Mouse (Mus musculus) liver, embryonic 11.5 days (tissue): ENCODE data around the gene A030005K14Rik. TPM values are rescaled to one million over a fixed set of nuclear protein-coding genes. Genes with fewer than 3 reads are reported as not detected.

ENCODE experiments used
- ATAC-seq: fragments of 200-750 bp; cut with Nextera tagmentation; replicated peaks from 2 replicates; pipeline ENCODE4 v1.8.0; 2017; ENCODE audit warnings: moderate number of reproducible peaks, mild to moderate bottlenecking, moderate TSS enrichment, moderate library complexity; ENCODE audit not compliant: low FRiP score
- DNase-seq: peaks from one replicate; pipeline ENCODE4 v3.0.0-alpha.2; 2017; ENCODE audit warnings: low spot score
- H3K27ac ChIP-seq: fragments of 300-500 bp; sonication (generic); 2 replicates; pipeline ENCODE4 v1.5.1; 2014; ENCODE audit warnings: mild to moderate bottlenecking, low read depth, low read length, control low read depth
- H3K27me3 ChIP-seq: fragments of 300-500 bp; sonication (generic); replicated peaks from 2 replicates; pipeline ENCODE4 v1.6.1; 2014; ENCODE audit warnings: low read length, mixed read lengths; ENCODE audit not compliant: control insufficient read depth, insufficient read depth
- H3K36me3 ChIP-seq: fragments of 300-500 bp; sonication (generic); 2 replicates; pipeline ENCODE4 v1.6.1; 2014; ENCODE audit warnings: mild to moderate bottlenecking, low read length, moderate library complexity, mixed read lengths; ENCODE audit not compliant: control insufficient read depth, insufficient read depth
- H3K4me1 ChIP-seq: fragments of 300-500 bp; sonication (generic); replicated peaks from 2 replicates; pipeline ENCODE4 v1.6.1; 2014; ENCODE audit warnings: low read length, mixed read lengths; ENCODE audit not compliant: control insufficient read depth, insufficient read depth
- H3K4me2 ChIP-seq: fragments of 300-500 bp; sonication (generic); 2 replicates; pipeline ENCODE4 v1.6.1; 2014; ENCODE audit warnings: mild to moderate bottlenecking, control low read depth, moderate library complexity
- H3K4me3 ChIP-seq: fragments of 300-500 bp; sonication (generic); 2 replicates; pipeline ENCODE4 v1.5.1; 2014; ENCODE audit warnings: low read depth, low read length, control low read depth
- H3K9ac ChIP-seq: fragments of 300-500 bp; sonication (generic); 2 replicates; pipeline ENCODE4 v1.6.1; 2014; ENCODE audit warnings: low read depth, low read length, control low read depth
- H3K9me3 ChIP-seq: fragments of 300-500 bp; sonication (generic); 2 replicates; pipeline ENCODE4 v1.6.1; 2016; ENCODE audit warnings: low read length, inconsistent platforms, mixed read lengths; ENCODE audit not compliant: control insufficient read depth
- WGBS: fragments of 180-500 bp; shearing (Covaris S2); extraction: QIAGEN DNeasy Blood & Tissue Kit; methylation state at CpG from one replicate; pipeline ENCODE4 v1.1.7; 2014; 5-methylcytosine and 5-hydroxymethylcytosine counted together
- polyA plus RNA-seq: library from polyadenylated mRNA; unstranded; fragments of >200 nt; fragmentation: Nextera tagmentation; extraction: Ambion mirVana; gene quantifications from 2 replicates; pipeline ENCODE4 v1.2.1, GENCODE M21; 2014

A030005K14Rik gene
- polyA plus RNA-seq: not detected in 2 replicates

GRCm38 (mm10) chr1:83059278-83059677 lies at the start of gene A030005K14Rik:
Gene A030005K14Rik, minus strand, starts transcription at chr1:83059378.
- H3K27me3 ChIP-seq: no peaks in the 10 kb centered on the region
- H3K4me3 ChIP-seq: no peak within 1 kb of the TSS
- no peak within 1 kb of the TSS for H3K4me2 ChIP-seq
- no peak within 1 kb of the TSS for H3K27ac ChIP-seq
- H3K9me3 ChIP-seq: no peaks in the 10 kb centered on the region
- no peak within 1 kb of the TSS for H3K9ac ChIP-seq
- H3K4me1 ChIP-seq: no peaks in the 10 kb centered on the region
- no peak for DNase-seq
- H3K36me3 ChIP-seq: no peaks in the 10 kb centered on the region
- WGBS: 81% methylated on average over 9 of the region's 9 CpGs
- ATAC-seq: no peak

- Histone ChIP-seq H3K9ac (no peak overlapping the region), H3K27ac (no peak overlapping the region), H3K27me3 (no peaks in the 10 kb centered on the region), H3K9me3 (no peaks in the 10 kb centered on the region), H3K4me2 (no peak overlapping the region), H3K4me3 (no peak overlapping the region), H3K4me1 (no peaks in the 10 kb centered on the region), H3K36me3 (no peaks in the 10 kb centered on the region)
- WGBS: 64% methylated on average over 5 of the region's 5 CpGs
- DNase-seq: no peak
- no peak for ATAC-seq
Observed at GRCm38 (mm10) chr1:83107410-83107978, 48.3 kb upstream of the A030005K14Rik start.

GRCm38 (mm10) chr1:83105464-83105863 lies 46.3 kb upstream of the A030005K14Rik start:
- ATAC-seq (no peak), DNase-seq (no peak)
- Histone ChIP-seq H3K9ac (no peak overlapping the region), H3K4me2 (no peak overlapping the region), H3K4me3 (no peak overlapping the region), H3K9me3 (no peaks in the 10 kb centered on the region), H3K27ac (no peak overlapping the region), H3K27me3 (no peaks in the 10 kb centered on the region), H3K36me3 (no peaks in the 10 kb centered on the region), H3K4me1 (no peaks in the 10 kb centered on the region)
- WGBS: 44% methylated on average over 1 of the region's 1 CpGs

- Histone ChIP-seq H3K4me2 (no peak overlapping the region), H3K27me3 (no peaks in the 10 kb centered on the region), H3K9me3 (no peaks in the 10 kb centered on the region), H3K4me1 (no peaks in the 10 kb centered on the region), H3K36me3 (no peaks in the 10 kb centered on the region), H3K27ac (no peak overlapping the region), H3K9ac (no peak overlapping the region), H3K4me3 (no peak overlapping the region)
- WGBS: 67% methylated on average over 3 of the region's 3 CpGs
- DNase-seq (no peak), ATAC-seq (no peak)
Observed at GRCm38 (mm10) chr1:83101891-83102290, 42.7 kb upstream of the A030005K14Rik start.

- Histone ChIP-seq H3K36me3 (no peaks in the 10 kb centered on the region), H3K27me3 (no peaks in the 10 kb centered on the region), H3K4me1 (no peaks in the 10 kb centered on the region), H3K27ac (no peak overlapping the region), H3K9me3 (no peaks in the 10 kb centered on the region), H3K9ac (no peak overlapping the region), H3K4me3 (no peak overlapping the region), H3K4me2 (no peak overlapping the region)
- WGBS: 74% methylated on average over 7 of the region's 7 CpGs
- ATAC-seq (no peak), DNase-seq (no peak)
Observed at GRCm38 (mm10) chr1:83099580-83100137, 40.5 kb upstream of the A030005K14Rik start.

- ATAC-seq (no peak), DNase-seq (no peak)
- H3K4me2 ChIP-seq: no peak overlapping the region
- no peaks in the 10 kb centered on the region for H3K4me1 ChIP-seq
- H3K9me3 ChIP-seq: no peaks in the 10 kb centered on the region
- H3K27ac ChIP-seq: no peak overlapping the region
- no peak overlapping the region for H3K9ac ChIP-seq
- H3K36me3 ChIP-seq: no peaks in the 10 kb centered on the region
- H3K27me3 ChIP-seq: no peaks in the 10 kb centered on the region
- no peak overlapping the region for H3K4me3 ChIP-seq
- WGBS: 93% methylated on average over 2 of the region's 2 CpGs
Observed at GRCm38 (mm10) chr1:83099160-83099559, 40.0 kb upstream of the A030005K14Rik start.

- Histone ChIP-seq H3K4me1 (no peaks in the 10 kb centered on the region), H3K9me3 (no peaks in the 10 kb centered on the region), H3K36me3 (no peaks in the 10 kb centered on the region), H3K9ac (no peak overlapping the region), H3K4me2 (no peak overlapping the region), H3K27me3 (no peaks in the 10 kb centered on the region), H3K27ac (no peak overlapping the region), H3K4me3 (no peak overlapping the region)
- WGBS: 83% methylated on average over 4 of the region's 4 CpGs
- ATAC-seq (no peak), DNase-seq (no peak)
Observed at GRCm38 (mm10) chr1:83096935-83097334, 37.8 kb upstream of the A030005K14Rik start.

GRCm38 (mm10) chr1:83091268-83091667 lies 32.1 kb upstream of the A030005K14Rik start:
- Histone ChIP-seq H3K27me3 (no peaks in the 10 kb centered on the region), H3K9ac (no peak overlapping the region), H3K27ac (no peak overlapping the region), H3K4me2 (no peak overlapping the region), H3K36me3 (no peaks in the 10 kb centered on the region), H3K4me1 (no peaks in the 10 kb centered on the region), H3K9me3 (no peaks in the 10 kb centered on the region), H3K4me3 (no peak overlapping the region)
- WGBS: 54% methylated on average over 3 of the region's 3 CpGs
- ATAC-seq: no peak
- DNase-seq: no peak

- no peak overlapping the region for H3K9ac ChIP-seq
- H3K4me2 ChIP-seq: no peak overlapping the region
- 74% methylated on average over 2 of the region's 2 CpGs for WGBS
- DNase-seq (no peak), ATAC-seq (no peak)
- no peak overlapping the region for H3K27ac ChIP-seq
- no peaks in the 10 kb centered on the region for H3K36me3 ChIP-seq
- H3K4me3 ChIP-seq: no peak overlapping the region
- no peaks in the 10 kb centered on the region for H3K27me3 ChIP-seq
- no peaks in the 10 kb centered on the region for H3K4me1 ChIP-seq
- no peaks in the 10 kb centered on the region for H3K9me3 ChIP-seq
Observed at GRCm38 (mm10) chr1:83084790-83085189, 25.6 kb upstream of the A030005K14Rik start.
